Mouse (Mus musculus): ENCODE data around the gene Tubg1. TPM values are rescaled to one million over a fixed set of nuclear protein-coding genes. Genes with fewer than 3 reads are reported as not detected.

The Tubg1 gene
- total RNA-seq, 1 experiment from 2014 or later = 42.1 TPM

Small RNAs within 50 kb of the gene (microRNA-seq; reads per million reads assigned to microRNA genes)
- gene Gm27626 = 0 reads per million in 2 experiments

Other genes with a start within 250 kb of the Tubg1 start
- gene Stat3, start 180.4 kb upstream of the Tubg1 start, total RNA-seq (2021) = 81.5 and 88.6 TPM in 2 replicates
- gene Cavin1, start 149.1 kb upstream of the Tubg1 start, total RNA-seq (2021) = 224 and 271 TPM in 2 replicates
- 106 and 144 TPM in 2 replicates for gene Atp6v0a1, start 110.5 kb upstream of the Tubg1 start, total RNA-seq (2021)
- 39.3 and 54.1 TPM in 2 replicates for gene Naglu, start 49.9 kb upstream of the Tubg1 start, total RNA-seq (2021)
- 2.6 and 3.3 TPM in 2 replicates for gene Hsd17b1, start 41.5 kb upstream of the Tubg1 start, total RNA-seq (2021)
- gene Coasy, start 37.4 kb upstream of the Tubg1 start, total RNA-seq (2021) = 93.5 and 115 TPM in 2 replicates
- 55.2 and 70.0 TPM in 2 replicates for gene Mlx, start 32.7 kb upstream of the Tubg1 start, total RNA-seq (2021)
- gene Psmc3ip, start 24.5 kb upstream of the Tubg1 start, total RNA-seq (2021) = 7.1 and 9.4 TPM in 2 replicates
- gene Retreg3, start within 50 bp of the Tubg1 start, total RNA-seq (2021) = 53.5 and 64.1 TPM in 2 replicates
- gene Tubg2, start 36.0 kb downstream of the Tubg1 start, total RNA-seq (2021) = 5.7 and 6.4 TPM in 2 replicates
- gene Cntnap1, start 50.6 kb downstream of the Tubg1 start, total RNA-seq (2021) = 6.6 and 9.1 TPM in 2 replicates
- gene Plekhh3, start 51.4 kb downstream of the Tubg1 start, total RNA-seq (2021) = 31.1 and 36.4 TPM in 2 replicates
- gene Ccr10, start 55.5 kb downstream of the Tubg1 start, total RNA-seq (2021) = 0.18 TPM in 1 of 2 replicates, not detected in the other
- gene Ezh1, start 106.5 kb downstream of the Tubg1 start, total RNA-seq (2021) = 37.3 and 49.6 TPM in 2 replicates
- gene Ramp2, start 126.1 kb downstream of the Tubg1 start, total RNA-seq (2021) = 53.9 and 57.0 TPM in 2 replicates
- gene Vps25, start 133.8 kb downstream of the Tubg1 start, total RNA-seq (2021) = 112 and 116 TPM in 2 replicates
- 1.7 and 2.6 TPM in 2 replicates for gene Wnk4, start 140.6 kb downstream of the Tubg1 start, total RNA-seq (2021)
- gene Cntd1, start 159.1 kb downstream of the Tubg1 start, total RNA-seq (2021) = 0.67 and 0.73 TPM in 2 replicates
- 67.9 and 74.9 TPM in 2 replicates for gene Coa3, start 159.2 kb downstream of the Tubg1 start, total RNA-seq (2021)
- 117 and 159 TPM in 2 replicates for gene Becn1, start 182.3 kb downstream of the Tubg1 start, total RNA-seq (2021)
- 126 and 131 TPM in 2 replicates for gene Psme3, start 196.3 kb downstream of the Tubg1 start, total RNA-seq (2021)
- 4.6 and 6.5 TPM in 2 replicates for gene Aoc2, start 205.1 kb downstream of the Tubg1 start, total RNA-seq (2021)
- 30.8 and 35.7 TPM in 2 replicates for gene Aoc3, start 210.7 kb downstream of the Tubg1 start, total RNA-seq (2021)
- 1.8 TPM in 2 replicates for gene G6pc, start 247.6 kb downstream of the Tubg1 start, total RNA-seq (2021)

Measured in adrenal gland, postnatal 25 days (tissue).